Mouse (Mus musculus) small intestine, adult 2 months (tissue): ENCODE data around the gene Plac1. TPM values are rescaled to one million over a fixed set of nuclear protein-coding genes. Genes with fewer than 3 reads are reported as not detected.

Source experiments
- H3K27ac ChIP-seq: fragments of 200-500 bp; 2 replicates; pipeline ENCODE4 v1.5.1; 2012; ENCODE audit warnings: low read depth, low read length, control low read depth, inconsistent platforms; ENCODE audit not compliant: insufficient read depth
- H3K27me3 ChIP-seq: fragments of 200-500 bp; 2 replicates; pipeline ENCODE4 v1.6.1; 2012; ENCODE audit warnings: mild to moderate bottlenecking, moderate library complexity, low read length, inconsistent platforms; ENCODE audit not compliant: control insufficient read depth, insufficient read depth
- H3K36me3 ChIP-seq: fragments of 200-500 bp; 2 replicates; pipeline ENCODE4 v1.6.1; 2012; ENCODE audit warnings: mild to moderate bottlenecking, low read length, control low read depth, inconsistent platforms; ENCODE audit not compliant: control insufficient read depth, insufficient read depth
- H3K4me1 ChIP-seq: fragments of 200-500 bp; 2 replicates; pipeline ENCODE4 v1.6.1; 2012; ENCODE audit warnings: low read length, inconsistent platforms, mixed read lengths; ENCODE audit not compliant: control insufficient read depth, insufficient read depth, insufficient read length
- H3K4me3 ChIP-seq: fragments of 200-500 bp; 2 replicates; pipeline ENCODE4 v1.5.1; 2012; ENCODE audit warnings: low read depth, mild to moderate bottlenecking, control low read depth, inconsistent platforms, low read length, moderate library complexity
- CTCF ChIP-seq: fragments of 200-500 bp; IDR thresholded peaks from 2 replicates; pipeline ENCODE4 v1.5.1; 2012; ENCODE audit warnings: low read depth, mild to moderate bottlenecking, control low read depth, inconsistent platforms, low read length, moderate library complexity, mixed read lengths; ENCODE audit not compliant: insufficient replicate concordance, insufficient read length; ENCODE audit errors: extremely low read depth
- POLR2A ChIP-seq: fragments of 200-500 bp; IDR thresholded peaks from 2 replicates; pipeline ENCODE4 v1.6.1; 2012; ENCODE audit warnings: low read depth, mild to moderate bottlenecking, control low read depth, inconsistent platforms, low read length, moderate library complexity
- WGBS: fragments of 180-500 bp; shearing (Covaris S2); methylation state at CpG from one replicate; pipeline ENCODE4 v1.1.7; 2018; 5-methylcytosine and 5-hydroxymethylcytosine counted together
- polyA plus RNA-seq: library from polyadenylated mRNA; depleted of rRNA; stranded (reverse); fragments of >200 nt; gene quantifications from 2 replicates; pipeline ENCODE4 v1.2.3, GENCODE M21; 2012

The Plac1 gene
- polyA plus RNA-seq, 1 experiment, result not detected

DNA sequence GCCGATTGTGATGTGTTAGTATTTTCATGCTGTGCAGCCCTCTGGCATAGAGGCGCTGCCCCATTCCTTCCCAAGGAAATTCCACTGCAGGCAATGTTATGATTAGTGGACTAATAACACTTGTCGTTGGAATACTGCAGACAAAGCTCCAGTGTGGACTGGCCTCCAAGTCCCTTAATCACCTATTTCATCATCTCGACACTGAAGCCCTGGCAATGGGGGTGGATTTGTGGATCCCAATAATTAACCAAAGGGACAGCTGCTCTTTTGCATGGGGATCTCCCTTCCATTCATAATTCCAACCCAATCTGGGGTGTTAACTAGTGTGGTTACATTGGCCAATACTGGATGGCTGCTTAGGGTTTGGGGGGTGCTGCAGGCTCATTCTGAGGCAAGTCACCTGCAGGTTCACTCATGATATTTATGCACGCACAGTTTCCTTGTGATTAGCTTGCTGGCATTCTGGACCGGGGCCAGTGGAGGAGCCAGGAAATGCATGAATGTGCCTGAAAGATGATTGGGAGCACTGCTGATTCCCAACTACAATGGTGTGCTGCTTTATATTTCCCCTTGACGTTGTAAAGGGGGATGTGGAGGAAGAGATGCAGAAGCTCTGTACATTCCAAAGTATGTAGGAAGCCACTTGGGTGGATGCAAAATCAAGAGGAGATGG is 25.2 kb downstream of the Plac1 start:
- TF ChIP-seq CTCF (no peak), POLR2A (no peak)
- Histone ChIP-seq H3K36me3 (no peaks in the 10 kb centered on the region), H3K27me3 (no peaks in the 10 kb centered on the region), H3K4me3 (no peak overlapping the region), H3K4me1 (no peaks in the 10 kb centered on the region), H3K27ac (no peak overlapping the region)
- 47% methylated on average over 7 of the region's 7 CpGs for WGBS

DNA sequence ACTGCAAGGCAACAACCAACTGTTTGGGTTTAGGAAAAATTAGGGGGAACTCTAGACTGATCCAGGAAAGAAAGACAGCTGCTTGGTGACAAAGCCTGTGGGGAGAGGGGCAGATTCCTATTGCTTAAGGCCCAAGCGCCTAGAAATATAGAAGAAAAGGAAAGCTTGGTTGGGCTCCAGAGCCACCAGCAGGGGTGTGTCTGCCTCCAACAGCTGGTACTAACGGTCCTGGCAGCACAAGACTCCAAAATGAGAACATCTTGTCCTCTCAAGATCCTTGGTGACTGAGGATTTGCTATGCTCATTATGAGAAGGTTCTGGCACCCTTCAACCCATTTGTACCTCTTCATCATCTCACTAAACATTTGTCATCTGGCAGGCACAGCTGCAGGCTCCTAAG is 26.1 kb downstream of the Plac1 start:
- Histone ChIP-seq H3K27ac (no peak overlapping the region), H3K27me3 (no peaks in the 10 kb centered on the region), H3K36me3 (no peaks in the 10 kb centered on the region), H3K4me3 (no peak overlapping the region), H3K4me1 (no peaks in the 10 kb centered on the region)
- 66% methylated on average over 2 of the region's 2 CpGs for WGBS
- no peak for TF ChIP-seq CTCF
- TF ChIP-seq POLR2A, result no peak

DNA sequence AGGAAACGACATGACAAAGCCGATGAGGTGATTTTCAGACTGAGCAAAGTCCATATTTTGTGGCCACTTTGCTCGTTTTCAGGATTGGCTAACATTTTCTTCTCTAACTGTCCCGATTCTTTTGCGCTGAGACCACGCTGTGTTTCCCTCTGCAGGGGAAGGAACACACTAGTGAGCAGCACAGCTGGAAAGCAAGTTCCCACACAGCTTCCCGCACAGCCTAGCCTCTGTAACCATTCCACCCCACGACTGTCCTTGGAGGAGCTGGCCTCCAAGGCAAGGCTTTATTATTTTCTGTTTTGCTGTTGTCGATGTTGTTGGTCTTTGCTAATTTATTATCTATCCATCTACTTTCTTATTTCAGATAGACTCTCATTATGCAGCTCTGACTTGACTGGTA is 27.4 kb downstream of the Plac1 start:
- Histone ChIP-seq H3K36me3 (no peaks in the 10 kb centered on the region), H3K27ac (no peak overlapping the region), H3K4me1 (no peaks in the 10 kb centered on the region), H3K4me3 (no peak overlapping the region), H3K27me3 (no peaks in the 10 kb centered on the region)
- TF ChIP-seq POLR2A (no peak), CTCF (no peak)
- 33% methylated on average over 9 of the region's 9 CpGs for WGBS

DNA sequence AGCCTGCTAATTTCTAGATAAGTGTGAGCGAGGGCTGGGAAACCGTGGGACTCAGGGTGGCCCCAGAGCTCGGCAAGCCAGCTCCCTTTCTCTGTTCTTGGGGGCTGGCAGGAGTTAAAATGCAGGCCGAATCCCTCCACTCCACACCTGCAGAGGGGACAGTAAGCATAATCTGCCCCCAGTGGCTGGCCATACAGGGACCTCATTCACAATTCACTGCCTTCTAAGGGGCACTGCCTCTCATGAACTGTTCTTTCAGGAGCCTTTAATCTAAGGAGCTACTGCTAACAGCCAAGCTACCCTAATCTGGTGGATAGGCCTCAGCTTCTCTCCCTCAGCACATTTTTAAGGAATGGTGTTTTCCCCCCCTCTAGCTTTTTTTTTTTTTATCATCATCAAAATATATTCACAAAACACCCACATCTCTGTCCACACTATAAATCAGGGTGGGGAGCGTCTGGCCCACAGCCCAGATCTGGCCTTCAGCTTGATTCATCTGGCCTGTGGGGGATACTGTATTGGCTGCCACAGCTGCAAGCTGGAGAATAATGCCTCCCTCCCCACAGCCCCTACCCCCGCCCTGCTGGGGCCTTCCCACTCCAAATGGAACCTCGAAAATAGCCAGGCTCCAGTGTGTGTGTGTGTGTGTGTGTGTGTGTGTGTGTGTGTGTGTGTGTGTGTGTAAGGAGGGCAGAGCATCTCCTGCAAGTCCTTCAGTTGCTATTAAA is 28.0 kb downstream of the Plac1 start:
- no peaks in the 10 kb centered on the region for H3K4me1 ChIP-seq
- H3K36me3 ChIP-seq, result no peaks in the 10 kb centered on the region
- WGBS, result 55% methylated on average over 7 of the region's 7 CpGs
- TF ChIP-seq CTCF (no peak), POLR2A (no peak)
- H3K4me3 ChIP-seq, result no peak overlapping the region
- H3K27me3 ChIP-seq, result no peaks in the 10 kb centered on the region
- H3K27ac ChIP-seq, result no peak overlapping the region

DNA sequence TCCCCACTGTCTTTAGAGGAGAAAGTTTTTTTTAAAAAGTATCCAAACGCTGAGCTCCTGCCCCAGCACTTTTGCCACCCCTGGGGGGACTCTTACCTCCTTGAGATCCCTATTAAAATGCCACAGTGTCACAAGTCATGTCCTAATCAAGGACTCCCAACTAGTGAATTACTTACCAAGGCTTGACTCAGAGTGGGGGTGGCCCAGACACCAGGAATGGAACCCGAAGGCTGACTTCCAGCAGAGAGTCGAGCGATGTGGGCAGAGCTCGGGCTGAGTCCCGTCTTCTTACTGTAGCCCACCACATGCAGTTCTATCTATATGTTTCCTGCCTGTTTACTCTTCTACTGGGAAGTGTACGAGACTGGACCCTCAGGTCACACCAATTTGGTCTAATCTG is 30.5 kb downstream of the Plac1 start:
- Histone ChIP-seq H3K27ac (no peak overlapping the region), H3K36me3 (no peaks in the 10 kb centered on the region), H3K4me1 (no peaks in the 10 kb centered on the region), H3K4me3 (no peak overlapping the region), H3K27me3 (no peaks in the 10 kb centered on the region)
- TF ChIP-seq POLR2A (no peak), CTCF (no peak)
- 85% methylated on average over 7 of the region's 7 CpGs for WGBS

DNA sequence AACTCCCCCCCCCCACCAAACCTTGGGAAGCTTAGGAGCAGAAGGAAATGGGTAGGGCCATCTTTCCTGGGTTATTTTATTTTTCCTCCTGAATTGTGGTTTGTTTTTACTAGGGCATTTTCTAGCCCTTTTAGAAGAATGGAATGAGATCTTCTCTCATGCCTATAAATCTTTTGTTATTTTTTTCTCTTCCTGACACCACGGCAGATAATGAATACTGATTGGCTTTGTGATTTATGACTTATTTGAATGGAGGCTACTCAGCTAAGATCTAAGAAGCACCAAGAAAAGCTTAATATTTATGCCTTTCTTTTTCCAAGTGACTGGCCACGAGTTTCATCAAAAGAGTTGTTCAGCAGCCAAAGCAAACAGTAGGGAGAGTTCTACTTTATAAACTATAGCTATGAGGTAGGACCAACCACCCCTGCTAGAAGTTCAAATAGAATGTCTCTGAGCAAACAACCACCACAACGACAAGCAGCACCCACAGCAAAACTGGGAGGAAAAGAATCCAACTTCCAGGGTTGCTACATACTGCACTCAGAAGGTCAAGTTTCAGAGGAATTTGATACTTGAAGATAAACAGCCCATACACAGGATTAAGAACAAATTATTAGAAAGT is 35.1 kb downstream of the Plac1 start:
- H3K27ac ChIP-seq, result no peak overlapping the region
- H3K27me3 ChIP-seq, result no peaks in the 10 kb centered on the region
- 15% methylated on average over 3 of the region's 3 CpGs for WGBS
- no peak overlapping the region for H3K4me3 ChIP-seq
- no peaks in the 10 kb centered on the region for H3K36me3 ChIP-seq
- no peaks in the 10 kb centered on the region for H3K4me1 ChIP-seq
- TF ChIP-seq POLR2A, result no peak
- no peak for TF ChIP-seq CTCF

DNA sequence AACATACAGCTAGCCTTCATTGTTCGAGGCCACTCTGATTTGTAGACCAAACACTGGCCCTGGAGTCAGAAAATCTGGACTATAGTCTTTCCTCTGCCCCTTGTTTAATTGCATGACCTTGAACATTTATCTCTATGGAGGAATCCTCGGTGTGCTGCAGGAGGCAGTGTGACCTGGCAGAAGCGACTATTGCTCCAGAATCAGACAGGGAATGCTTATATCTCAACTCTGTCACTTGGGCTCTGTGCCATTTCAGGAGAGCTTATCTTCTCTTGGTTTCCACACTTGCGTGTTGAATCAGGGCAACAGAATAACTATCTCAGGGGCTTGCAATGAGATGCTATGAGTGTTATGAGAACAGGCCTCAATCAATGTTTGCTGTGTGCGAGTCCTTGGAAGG is 38.3 kb downstream of the Plac1 start:
- no peak for TF ChIP-seq POLR2A
- TF ChIP-seq CTCF, result no peak
- H3K4me1 ChIP-seq, result no peaks in the 10 kb centered on the region
- no peaks in the 10 kb centered on the region for H3K36me3 ChIP-seq
- H3K27ac ChIP-seq, result no peak overlapping the region
- no peak overlapping the region for H3K4me3 ChIP-seq
- 59% methylated on average over 5 of the region's 5 CpGs for WGBS
- no peaks in the 10 kb centered on the region for H3K27me3 ChIP-seq
